Mouse (Mus musculus): ENCODE measurements around the gene Cdca5.

DNA sequence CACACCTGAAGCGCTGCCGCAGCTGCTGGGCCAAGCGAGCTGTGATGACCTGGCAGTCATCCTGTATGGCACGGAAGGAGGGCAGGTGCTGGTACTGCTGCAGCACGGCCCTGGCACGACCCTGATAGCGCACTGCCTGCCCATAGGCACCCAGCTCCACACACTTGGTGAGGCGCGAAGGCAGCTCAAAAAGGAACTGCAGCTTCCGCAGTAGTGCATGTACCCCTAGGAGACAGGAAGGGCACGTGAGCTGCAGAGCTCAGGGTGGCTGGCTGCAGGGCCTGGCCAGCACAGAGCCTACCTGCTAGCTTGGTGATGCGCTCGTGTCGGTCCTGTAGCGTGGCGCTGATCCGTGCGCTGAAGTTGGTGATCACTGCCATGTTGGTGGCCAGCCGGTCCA, 13.5 kb upstream of the Cdca5 start:
- TF ChIP-seq CTCF (IDR thresholded peaks at IDR 0.05; ENCODE audit: low read depth, low read length) (no peak), POLR2A (IDR thresholded peaks at IDR 0.05; ENCODE audit: borderline replicate concordance, low read depth, low read length) (no peak)

Measured in bone marrow macrophage, adult 2 months (primary cell).